Mouse (Mus musculus) T-helper 17 cell (primary cell): Measurements from ENCODE around the gene Phyh.

Experiments used
- in situ Hi-C, 2 experiments: fragments of 300-600 bp; cut with MboI, MseI; formaldehyde crosslinking; loops; 1 replicate in 1 of 2; 2 replicates in 1 of 2; pipeline ENCODE4 v1.15.1; 2025; ENCODE audit warnings: high pct_unique_total_duplicates in 2 of 2

Phyh gene

GRCm38 (mm10) chr2:4987388-4988180 lies 68.8 kb downstream of the Phyh start:
- in situ Hi-C loops, result no loop called here
